Mouse (Mus musculus) bone marrow, adult 2 months (tissue): ENCODE measurements at regions not wholly inside any gene's neighbourhood (a gene's known extent, or its start where the extent isn't known, plus 50 kb on each side); places are given as distances from the start of the nearest gene placed in this dataset.

Experiments used
- H3K27ac ChIP-seq: fragments of 200-500 bp; 2 replicates; pipeline ENCODE4 v1.5.1; 2012; ENCODE audit warnings: low read depth, mild to moderate bottlenecking, control low read depth, inconsistent platforms, low read length; ENCODE audit not compliant: control insufficient read depth, poor library complexity, insufficient read depth
- H3K4me1 ChIP-seq: fragments of 200-500 bp; 2 replicates; pipeline ENCODE4 v1.6.1; 2011; ENCODE audit warnings: low read length; ENCODE audit not compliant: control insufficient read depth, insufficient read depth
- H3K4me3 ChIP-seq: fragments of 200-500 bp; replicated peaks from 2 replicates; pipeline ENCODE3; 2011; ENCODE audit warnings: mild to moderate bottlenecking, low read depth, low read length, control low read depth; ENCODE audit not compliant: control insufficient read depth
- CTCF ChIP-seq: fragments of 200-500 bp; IDR thresholded peaks from 2 replicates; pipeline ENCODE4 v1.5.1; 2011; ENCODE audit warnings: low read length, control low read depth; ENCODE audit not compliant: control insufficient read depth, insufficient read depth
- POLR2A ChIP-seq: fragments of 200-500 bp; IDR thresholded peaks from 2 replicates; pipeline ENCODE4 v1.6.1; 2011; ENCODE audit warnings: low read depth, mild to moderate bottlenecking, control low read depth, low read length, borderline replicate concordance; ENCODE audit not compliant: control insufficient read depth
- WGBS: fragments of 180-500 bp; shearing (Covaris S2); methylation state at CpG from one replicate; pipeline ENCODE4 v1.1.7; 2018; 5-methylcytosine and 5-hydroxymethylcytosine counted together

GRCm38 (mm10) chr1:61236511-61236910 lies 258.8 kb downstream of the Icos start:
- 93% methylated on average over 2 of the region's 2 CpGs for WGBS
- H3K27ac ChIP-seq, result no peak overlapping the region
- TF ChIP-seq POLR2A, result no peak
- TF ChIP-seq CTCF, result no peak
- H3K4me1 ChIP-seq, result no peaks in the 10 kb centered on the region
- H3K4me3 ChIP-seq, result no peak overlapping the region

GRCm38 (mm10) chr1:61238668-61239067 lies 260.9 kb downstream of the Icos start:
- Histone ChIP-seq H3K27ac (no peak overlapping the region), H3K4me3 (no peak overlapping the region), H3K4me1 (no peaks in the 10 kb centered on the region)
- TF ChIP-seq CTCF, result no peak
- no peak for TF ChIP-seq POLR2A
- WGBS, result 68% methylated on average over 3 of the region's 3 CpGs

- Histone ChIP-seq H3K4me3 (no peak overlapping the region), H3K27ac (no peak overlapping the region), H3K4me1 (no peaks in the 10 kb centered on the region)
- TF ChIP-seq CTCF (no peak), POLR2A (no peak)
Measured at GRCm38 (mm10) chr1:61257561-61257960, 279.8 kb downstream of the Icos start.

- TF ChIP-seq CTCF, result no peak
- no peak for TF ChIP-seq POLR2A
- WGBS, result 75% methylated on average over 10 of the region's 10 CpGs
Measured at GRCm38 (mm10) chr1:61263466-61263865, 285.7 kb downstream of the Icos start.

GRCm38 (mm10) chr1:61265706-61266127 lies 288.0 kb downstream of the Icos start:
- Histone ChIP-seq H3K4me1 (no peaks in the 10 kb centered on the region), H3K27ac (no peak overlapping the region), H3K4me3 (no peak overlapping the region)
- 74% methylated on average over 4 of the region's 4 CpGs for WGBS
- TF ChIP-seq POLR2A (no peak), CTCF (no peak)

More at GRCm38 (mm10) chr1:61263466-61263865, 285.7 kb downstream of the Icos start:
- no peak overlapping the region for H3K4me3 ChIP-seq
- H3K27ac ChIP-seq, result no peak overlapping the region
- H3K4me1 ChIP-seq, result no peaks in the 10 kb centered on the region

GRCm38 (mm10) chr1:61273843-61274242 lies 296.1 kb downstream of the Icos start:
- H3K27ac ChIP-seq, result no peak overlapping the region
- no peaks in the 10 kb centered on the region for H3K4me1 ChIP-seq
- no peak for TF ChIP-seq CTCF
- no peak for TF ChIP-seq POLR2A
- 87% methylated on average over 4 of the region's 4 CpGs for WGBS
- H3K4me3 ChIP-seq, result no peak overlapping the region

- Histone ChIP-seq H3K4me1 (no peaks in the 10 kb centered on the region), H3K27ac (no peak overlapping the region), H3K4me3 (no peak overlapping the region)
- TF ChIP-seq CTCF (no peak), POLR2A (no peak)
- 83% methylated on average over 1 of the region's 1 CpGs for WGBS
Measured at GRCm38 (mm10) chr1:61274244-61274643, 296.5 kb downstream of the Icos start.

GRCm38 (mm10) chr1:61277170-61277710 lies 299.5 kb downstream of the Icos start:
- no peak for TF ChIP-seq POLR2A
- TF ChIP-seq CTCF, result no peak
- Histone ChIP-seq H3K27ac (no peak overlapping the region), H3K4me3 (no peak overlapping the region), H3K4me1 (no peaks in the 10 kb centered on the region)
- WGBS, result 62% methylated on average over 4 of the region's 4 CpGs

GRCm38 (mm10) chr1:61288185-61288584 lies 310.5 kb downstream of the Icos start:
- TF ChIP-seq POLR2A (no peak), CTCF (no peak)
- no peaks in the 10 kb centered on the region for H3K4me1 ChIP-seq
- WGBS, result 72% methylated on average over 3 of the region's 3 CpGs
- no peak overlapping the region for H3K27ac ChIP-seq
- H3K4me3 ChIP-seq, result no peak overlapping the region
